Mouse (Mus musculus) kidney, postnatal 0 days (tissue): Measurements from ENCODE around the gene Ccdc89. TPM values are rescaled to one million over a fixed set of nuclear protein-coding genes. Genes with fewer than 3 reads are reported as not detected.
A peak's percentile ranks its signal among the peaks of the same experiment; 100 is the strongest.

Source experiments
- ATAC-seq: fragments of 200-750 bp; cut with Nextera tagmentation; replicated peaks from 2 replicates; pipeline ENCODE4 v1.8.0; 2017; ENCODE audit warnings: low read depth, moderate number of reproducible peaks, moderate TSS enrichment, moderate library complexity; ENCODE audit not compliant: low FRiP score
- DNase-seq: peaks from one replicate; pipeline ENCODE4 v3.0.0-alpha.2; 2016; ENCODE audit warnings: low spot score
- H3K27ac ChIP-seq: fragments of 300-500 bp; sonication (generic); 2 replicates; pipeline ENCODE4 v1.5.1; 2014; ENCODE audit warnings: mild to moderate bottlenecking
- H3K27me3 ChIP-seq: fragments of 300-500 bp; sonication (generic); 2 replicates; pipeline ENCODE4 v1.6.1; 2014; ENCODE audit warnings: low read length, mixed read lengths; ENCODE audit not compliant: insufficient read depth
- H3K36me3 ChIP-seq: fragments of 300-500 bp; sonication (generic); 2 replicates; pipeline ENCODE4 v1.6.1; 2014; ENCODE audit warnings: low read length, mixed read lengths; ENCODE audit not compliant: insufficient read depth
- H3K4me1 ChIP-seq: fragments of 300-500 bp; sonication (generic); replicated peaks from 2 replicates; pipeline ENCODE4 v1.6.1; 2014; ENCODE audit warnings: antibody characterized with exemption, low read length, mixed read lengths; ENCODE audit not compliant: insufficient read depth
- H3K4me2 ChIP-seq: fragments of 300-500 bp; sonication (generic); 2 replicates; pipeline ENCODE4 v1.6.1; 2014; ENCODE audit warnings: mild to moderate bottlenecking, low read length, moderate library complexity, mixed read lengths
- H3K4me3 ChIP-seq: fragments of 300-500 bp; sonication (generic); replicated peaks from 2 replicates; pipeline ENCODE4 v1.5.1; 2014; ENCODE audit warnings: low read depth, low read length
- H3K9ac ChIP-seq: fragments of 300-500 bp; sonication (generic); 2 replicates; pipeline ENCODE4 v1.6.1; 2014; ENCODE audit warnings: low read depth, low read length
- H3K9me3 ChIP-seq: fragments of 300-500 bp; sonication (generic); replicated peaks from 2 replicates; pipeline ENCODE4 v1.6.1; 2016; ENCODE audit warnings: low read length, inconsistent platforms, mixed read lengths
- CTCF ChIP-seq: IDR thresholded peaks from 2 replicates; pipeline ENCODE4 v1.5.1; 2016; ENCODE audit warnings: antibody characterized with exemption, low read depth, mild to moderate bottlenecking, moderate library complexity
- WGBS: fragments of 180-500 bp; shearing (Covaris S2); extraction: QIAGEN DNeasy Blood & Tissue Kit; methylation state at CpG from one replicate; pipeline ENCODE4 v1.1.7; 2014; 5-methylcytosine and 5-hydroxymethylcytosine counted together
- polyA plus RNA-seq: library from polyadenylated mRNA; unstranded; fragments of >200 nt; fragmentation: Nextera tagmentation; extraction: Ambion mirVana; gene quantifications from 2 replicates; pipeline ENCODE4 v1.2.1, GENCODE M21; 2015

Ccdc89 gene
- polyA plus RNA-seq, 1 experiment from 2014 or later = 1.0 TPM

- no peaks in the 10 kb centered on the region; the same call in 1 of the 2 replicates for H3K4me1 ChIP-seq
- ATAC-seq = peak; percentile 82
These were observed 17.0 kb downstream of the Ccdc89 start for GRCm38 (mm10) chr7:90443101-90444091.

GRCm38 (mm10) chr7:90444206-90444605 is 17.8 kb downstream of the Ccdc89 start:
- no peak for TF ChIP-seq CTCF
- 0% methylated on average over 6 of the region's 6 CpGs for WGBS

More at GRCm38 (mm10) chr7:90443101-90444091, 17.0 kb downstream of the Ccdc89 start:
- under 1% methylated on average over 121 of the region's 123 CpGs for WGBS
- DNase-seq = peak; percentile 75
- peak overlapping the region; percentile 94 for H3K4me3 ChIP-seq
- H3K27me3 ChIP-seq = no peaks in the 10 kb centered on the region
- no peaks in the 10 kb centered on the region for H3K9me3 ChIP-seq
- 0 out of 2 replicates have a peak, but pooled peaks cover 4% of the 10 kb centered on the region for H3K36me3 ChIP-seq
- peak; percentile 53 for TF ChIP-seq CTCF
- peak overlapping the region; percentile 98 for H3K9ac ChIP-seq
- H3K27ac ChIP-seq = peak overlapping the region; percentile 99
- H3K4me2 ChIP-seq = peak overlapping the region; percentile 60

GRCm38 (mm10) chr7:90456149-90456844 is 29.9 kb downstream of the Ccdc89 start:
- no peak for ATAC-seq
- no peaks in the 10 kb centered on the region for H3K27me3 ChIP-seq

More at GRCm38 (mm10) chr7:90444206-90444605, 17.8 kb downstream of the Ccdc89 start:
- Histone ChIP-seq H3K4me1 (no peaks in the 10 kb centered on the region; the same call in 1 of the 2 replicates), H3K27ac (no peak overlapping the region), H3K9me3 (no peaks in the 10 kb centered on the region), H3K4me3 (peak overlapping the region; percentile 94), H3K36me3 (0 out of 2 replicates have a peak, but pooled peaks cover 4% of the 10 kb centered on the region), H3K27me3 (no peaks in the 10 kb centered on the region), H3K4me2 (peak overlapping the region; percentile 60), H3K9ac (peak overlapping the region; percentile 98)
- ATAC-seq (no peak), DNase-seq (no peak)

GRCm38 (mm10) chr7:90456845-90457468 is 30.6 kb downstream of the Ccdc89 start, which contains the start of gene Tmem126a:
Gene Tmem126a, minus strand, starts transcription at chr7:90457229.
- WGBS = under 1% methylated on average over 41 of the region's 41 CpGs

More at GRCm38 (mm10) chr7:90456149-90456844, 29.9 kb downstream of the Ccdc89 start:
- Histone ChIP-seq H3K4me1 (peaks cover 8% of the 10 kb centered on the region; the same call in 1 of the 2 replicates), H3K4me3 (peak overlapping the region; percentile 61), H3K9me3 (no peaks in the 10 kb centered on the region), H3K9ac (peak overlapping the region; percentile 61), H3K27ac (peak overlapping the region; percentile 32), H3K36me3 (no peaks in the 10 kb centered on the region; the same call in 1 of the 2 replicates), H3K4me2 (peak overlapping the region; percentile 58)
- WGBS = 12% methylated on average over 7 of the region's 7 CpGs
- no peak for DNase-seq
- no peak for TF ChIP-seq CTCF

GRCm38 (mm10) chr7:90457517-90457916 is 31.1 kb downstream of the Ccdc89 start:
- H3K9ac ChIP-seq = peak overlapping the region; percentile 61
- TF ChIP-seq CTCF = peak; percentile 51
- peak overlapping the region; percentile 58 for H3K4me2 ChIP-seq
- 7% methylated on average over 10 of the region's 10 CpGs for WGBS
- peak overlapping the region; percentile 88 for H3K27ac ChIP-seq
- no peaks in the 10 kb centered on the region for H3K27me3 ChIP-seq
- H3K36me3 ChIP-seq = no peaks in the 10 kb centered on the region; the same call in 1 of the 2 replicates
- peak overlapping the region; percentile 61 for H3K4me3 ChIP-seq
- DNase-seq (peak; percentile 59), ATAC-seq (peak; percentile 37)
- peaks cover 8% of the 10 kb centered on the region; the same call in 1 of the 2 replicates for H3K4me1 ChIP-seq
- no peaks in the 10 kb centered on the region for H3K9me3 ChIP-seq

More at GRCm38 (mm10) chr7:90456845-90457468, 30.6 kb downstream of the Ccdc89 start, which contains the start of gene Tmem126a:
- peak within 1 kb of the TSS; percentile 61 for H3K4me3 ChIP-seq
- no peaks in the 10 kb centered on the region; the same call in 1 of the 2 replicates for H3K36me3 ChIP-seq
- peak within 1 kb of the TSS; percentile 88 for H3K27ac ChIP-seq
- H3K9ac ChIP-seq = peak within 1 kb of the TSS; percentile 61
- peaks cover 8% of the 10 kb centered on the region; the same call in 1 of the 2 replicates for H3K4me1 ChIP-seq
- DNase-seq = peak; percentile 95
- H3K9me3 ChIP-seq = no peaks in the 10 kb centered on the region
- ATAC-seq = peak; percentile 98
- H3K4me2 ChIP-seq = peak within 1 kb of the TSS; percentile 58
- H3K27me3 ChIP-seq = no peaks in the 10 kb centered on the region
- TF ChIP-seq CTCF = peak; percentile 32; the same call in 1 of the 2 replicates
